Mouse (Mus musculus) fibroblast of lung, adult 2 months (primary cell): ENCODE measurements around the gene Npsr1.

Source experiments
- DNase-seq: peaks from one replicate; pipeline ENCODE4 v3.0.0-alpha.2; 2011; ENCODE audit warnings: low read depth

The Npsr1 gene

GRCm38 (mm10) chr9:24247557-24247956 lies 149.8 kb downstream of the Npsr1 start:
- DNase-seq = no peak

DNA sequence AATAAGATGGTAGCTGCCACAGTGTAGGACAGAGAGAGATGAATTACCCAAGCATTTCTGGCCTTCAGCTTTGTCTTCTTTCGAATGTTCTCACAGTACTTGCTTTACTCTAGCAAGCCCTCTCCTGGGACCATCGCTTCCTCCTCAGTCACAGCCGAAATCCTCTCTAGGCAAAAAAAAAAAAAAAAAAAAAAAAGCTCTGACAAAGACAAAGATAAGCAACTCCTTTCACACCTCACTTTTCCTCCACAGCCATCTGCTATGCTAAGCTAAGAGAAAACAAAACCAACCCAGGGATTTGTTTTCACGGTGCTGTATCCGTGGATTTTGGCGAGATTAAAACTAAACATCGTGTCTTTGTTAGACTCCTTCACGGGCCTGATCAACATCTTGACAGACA lies 156.4 kb downstream of the Npsr1 start:
- no peak for DNase-seq

DNA sequence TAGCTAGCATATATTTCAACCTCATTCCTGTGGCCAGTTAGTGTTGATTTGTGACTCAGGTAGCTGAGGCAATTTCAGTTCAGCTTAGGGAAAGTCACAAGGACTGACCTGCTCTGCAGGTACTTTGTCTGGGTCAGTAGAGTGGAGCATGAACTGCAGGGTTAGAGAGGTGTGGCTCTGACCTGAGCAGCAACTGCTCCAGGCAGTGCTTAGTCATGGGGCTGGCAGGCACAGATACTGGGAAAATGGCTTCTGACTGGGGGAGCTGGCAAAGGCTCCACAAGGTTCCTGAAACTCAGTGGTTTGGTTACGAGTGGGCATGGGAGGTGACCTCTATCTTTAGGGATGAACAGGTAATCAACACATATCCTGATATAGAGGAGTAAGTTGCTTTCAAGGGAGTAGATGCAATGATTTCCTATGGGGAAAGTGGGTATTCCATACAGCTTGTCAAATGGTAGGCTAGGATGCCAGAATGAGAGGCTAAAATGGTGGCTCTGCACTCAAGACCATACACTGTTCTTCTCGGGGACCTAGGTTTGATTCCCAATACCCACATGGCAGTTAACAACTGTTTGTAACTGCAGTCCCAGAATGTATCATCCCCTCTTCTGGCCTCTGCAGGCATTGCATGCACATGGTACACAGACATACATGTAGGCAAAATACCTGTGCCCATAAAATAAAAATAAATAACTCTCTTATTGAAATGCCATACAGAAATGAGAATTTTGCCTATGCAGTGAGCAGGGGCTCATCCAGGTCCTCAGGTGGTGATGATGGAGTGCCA lies 182.9 kb downstream of the Npsr1 start:
- no peak for DNase-seq

- no peak for DNase-seq
These were observed 184.8 kb downstream of the Npsr1 start for GRCm38 (mm10) chr9:24282617-24283016.

GRCm38 (mm10) chr9:24283071-24283470 lies 185.3 kb downstream of the Npsr1 start:
- no peak for DNase-seq

DNA sequence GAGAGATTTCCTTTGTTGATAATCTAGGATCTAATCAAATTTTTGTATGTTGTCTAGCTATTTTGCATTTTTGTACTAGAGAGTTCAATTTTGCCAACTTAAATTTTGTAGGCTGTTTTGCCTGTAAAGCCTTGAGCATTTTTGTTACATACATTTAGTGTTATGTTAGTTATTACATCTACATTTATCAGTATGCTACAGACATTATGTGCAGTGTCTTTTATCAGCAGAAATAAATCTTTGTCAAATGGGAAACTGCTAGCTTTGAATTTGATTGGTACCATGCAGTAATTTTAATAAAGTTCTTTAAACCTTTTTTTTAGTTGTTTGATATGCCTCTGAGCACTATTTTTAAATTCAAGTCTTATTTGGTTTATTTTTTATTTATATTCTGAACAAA lies 185.7 kb downstream of the Npsr1 start:
- DNase-seq = no peak

- DNase-seq = no peak
These were observed 186.7 kb downstream of the Npsr1 start for GRCm38 (mm10) chr9:24284239-24285084.

DNA sequence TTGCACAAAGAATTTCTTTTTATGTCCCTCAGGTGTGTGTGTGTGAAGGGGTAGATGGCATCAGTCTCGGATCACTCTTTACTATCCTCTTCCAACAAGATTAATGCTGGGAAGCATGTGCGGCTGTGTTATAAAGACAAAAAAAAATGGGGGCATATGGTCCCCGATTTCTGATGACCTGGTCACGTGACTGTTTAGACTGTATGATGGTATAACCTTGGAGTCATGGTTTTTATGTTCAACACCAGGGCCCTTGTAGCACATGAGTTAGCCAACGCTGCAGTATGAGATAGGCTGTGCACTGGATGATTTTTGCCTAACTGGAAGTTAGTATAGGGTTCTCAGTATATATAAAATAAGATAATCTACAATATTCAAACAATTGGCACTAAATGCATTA lies 187.6 kb downstream of the Npsr1 start:
- no peak for DNase-seq

DNA sequence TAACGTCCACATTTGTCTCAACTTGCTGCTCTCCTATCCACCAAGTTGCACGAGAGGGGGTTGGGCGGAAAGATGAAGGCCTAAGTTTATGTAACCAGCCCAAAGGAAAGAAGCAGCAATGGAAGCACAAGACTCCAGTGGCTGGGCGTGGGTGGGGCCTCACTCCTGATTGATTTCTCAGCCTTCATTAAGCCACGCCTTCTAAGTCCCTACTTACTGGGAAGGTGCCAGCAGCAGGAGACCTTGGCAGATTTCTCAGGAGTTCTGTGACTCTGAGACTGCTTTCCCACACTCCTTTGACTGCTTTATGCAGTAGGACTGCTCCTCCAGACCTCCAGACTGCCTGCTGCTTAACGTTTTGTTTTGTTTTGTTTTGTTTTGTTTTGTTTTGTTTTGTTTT lies 193.6 kb downstream of the Npsr1 start:
- DNase-seq = no peak

DNA sequence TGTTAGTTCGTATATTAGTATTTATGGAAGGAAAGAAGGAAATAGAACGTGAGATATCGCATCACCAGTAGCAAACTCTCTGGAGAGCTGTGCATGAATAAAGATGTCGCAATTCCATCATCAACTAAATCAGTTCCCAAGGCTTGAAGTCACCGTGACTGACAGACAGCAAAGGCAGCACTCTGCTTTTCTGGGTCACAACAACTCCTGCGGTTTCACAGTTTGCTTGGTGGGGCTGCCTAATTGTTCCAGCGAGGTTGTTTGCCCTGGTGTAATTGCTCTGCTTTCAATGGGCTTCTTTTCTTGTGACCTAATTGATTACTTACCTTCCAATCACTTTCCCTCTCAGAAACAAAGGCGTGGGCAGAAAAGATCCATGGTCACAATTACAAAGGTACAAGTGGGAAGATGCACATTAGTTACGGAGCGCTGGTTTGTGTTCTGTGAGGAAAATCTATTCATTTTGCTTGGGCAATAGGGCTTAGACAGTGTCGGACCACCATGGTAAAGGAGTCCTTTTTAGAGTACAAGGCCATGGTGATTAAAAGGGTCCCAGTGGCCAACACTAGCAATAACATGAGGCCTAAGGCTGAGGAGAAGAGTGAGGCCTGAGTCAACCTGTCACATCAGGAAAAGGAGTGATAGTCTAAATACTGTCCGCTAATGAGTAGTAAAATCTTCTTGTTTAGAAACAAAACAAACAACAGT lies 195.6 kb downstream of the Npsr1 start:
- no peak for DNase-seq

- DNase-seq = no peak
These were observed 205.1 kb downstream of the Npsr1 start for GRCm38 (mm10) chr9:24302906-24303305.

GRCm38 (mm10) chr9:24306990-24307389 lies 209.2 kb downstream of the Npsr1 start:
- no peak for DNase-seq

DNA sequence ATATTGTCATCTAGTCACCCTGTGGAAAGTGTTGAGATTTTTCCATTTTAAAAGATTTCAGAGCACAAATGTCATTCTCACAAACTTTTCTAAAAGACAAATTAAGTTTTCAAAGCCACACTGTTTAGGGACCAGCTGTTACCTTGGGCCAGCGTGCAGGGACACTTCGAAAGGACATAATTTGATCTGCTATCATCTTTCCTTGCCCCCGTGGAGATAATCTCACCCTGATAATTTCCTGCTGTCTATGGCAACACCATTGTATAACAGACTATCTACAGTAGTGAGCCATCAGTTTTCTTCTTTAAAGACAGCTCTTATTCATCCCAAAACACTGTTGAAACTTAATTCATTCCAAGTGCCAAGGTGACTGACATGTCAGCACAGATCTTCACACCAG lies 209.6 kb downstream of the Npsr1 start:
- no peak for DNase-seq

GRCm38 (mm10) chr9:24315835-24316234 lies 218.0 kb downstream of the Npsr1 start:
- DNase-seq = no peak

- no peak for DNase-seq
These were observed 233.9 kb downstream of the Npsr1 start for GRCm38 (mm10) chr9:24331661-24332060.

- DNase-seq = peak; percentile 38
These were observed 243.5 kb downstream of the Npsr1 start for GRCm38 (mm10) chr9:24341321-24341720.

DNA sequence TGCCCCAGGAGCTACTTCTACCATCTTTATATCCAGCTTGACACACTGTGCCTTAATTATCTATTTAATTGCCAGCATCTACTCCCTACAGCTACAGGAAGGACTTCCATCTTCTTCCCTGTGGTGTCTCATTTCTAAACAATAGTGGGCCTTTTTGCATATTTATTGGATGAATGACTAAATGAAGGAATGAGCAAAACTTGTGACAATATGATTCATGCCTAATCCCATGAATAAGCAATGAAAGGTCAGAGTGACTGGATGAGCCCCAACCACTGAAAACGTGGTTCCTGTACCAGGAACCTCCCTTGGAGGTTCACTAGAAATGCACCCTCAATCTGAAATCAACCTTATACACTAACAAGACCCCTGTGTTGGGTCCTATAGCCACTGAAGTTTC lies 249.2 kb downstream of the Npsr1 start:
- no peak for DNase-seq

GRCm38 (mm10) chr9:24349510-24349909 lies 251.7 kb downstream of the Npsr1 start:
- no peak for DNase-seq

- DNase-seq = no peak
These were observed 253.6 kb downstream of the Npsr1 start for GRCm38 (mm10) chr9:24351402-24351801.
